Mouse (Mus musculus): ENCODE results near the gene Man1a2.

- TF ChIP-seq ZKSCAN1 (IDR thresholded peaks at IDR 0.05; ENCODE audit: low read depth, low read length) = no peak
- no peak for TF ChIP-seq ELF1 (IDR thresholded peaks at IDR 0.05; ENCODE audit: low read depth, low read length)
- TF ChIP-seq MEF2A (IDR thresholded peaks at IDR 0.05; ENCODE audit: extremely low read depth, insufficient replicate concordance, low read depth, low read length, poor library complexity, severe bottlenecking) = no peak
- no peak for TF ChIP-seq POLR2AphosphoS2 (IDR thresholded peaks at IDR 0.05; ENCODE audit: low read length)
- no peak for TF ChIP-seq E2F4 (IDR thresholded peaks at IDR 0.05; ENCODE audit: borderline replicate concordance, low read depth, low read length)
- TF ChIP-seq MXI1 (IDR thresholded peaks at IDR 0.05; ENCODE audit: low read depth, low read length) = no peak
- TF ChIP-seq CTCF (IDR thresholded peaks at IDR 0.05 in 2 of 3, conservative IDR thresholded peaks at IDR 0.05 in 1 of 3; ENCODE audit: control insufficient read depth in 1 of 3, insufficient read depth in 1 of 3, low read depth in 2 of 3, low read length in 3 of 3, poor library complexity in 1 of 3, severe bottlenecking in 1 of 3) = no peak
- no peak for TF ChIP-seq RAD21 (IDR thresholded peaks at IDR 0.05; ENCODE audit: low read depth, low read length)
- no peak for TF ChIP-seq GATA1 (IDR thresholded peaks at IDR 0.05; ENCODE audit: low read depth, low read length)
- TF ChIP-seq CHD1 (IDR thresholded peaks at IDR 0.05; ENCODE audit: low read depth, low read length) = no peak
- TF ChIP-seq MAFK (IDR thresholded peaks at IDR 0.05; ENCODE audit: borderline replicate concordance, low read depth, low read length) = no peak
- TF ChIP-seq POLR2AphosphoS5 (IDR thresholded peaks at IDR 0.05; ENCODE audit: borderline replicate concordance, low read depth, low read length) = no peak
- no peak for TF ChIP-seq POLR2A (IDR thresholded peaks at IDR 0.05; ENCODE audit: control insufficient read depth in 1 of 2, insufficient read depth in 1 of 2, low read depth in 1 of 2, low read length in 2 of 2, poor library complexity in 1 of 2)
Observed at GRCm38 (mm10) chr3:100522671-100523070, 162.6 kb downstream of the Man1a2 start.
